Mouse (Mus musculus) Patski (cell line): ENCODE measurements around the gene Plbd2. TPM values are rescaled to one million over a fixed set of nuclear protein-coding genes. Genes with fewer than 3 reads are reported as not detected.
"Not testable (repeated sequence)": the region's sequence is repeated elsewhere in the genome, so short reads cannot be mapped to it uniquely, and the experiment has no call there.

Source experiments
- ATAC-seq: fragments of 100-300 bp; one replicate; pipeline ENCODE4 v1.8.0; 2021
- CTCF ChIA-PET: fragments of 350-600 bp; sonication (Branson Sonifier 250); formaldehyde crosslinking; loops from one replicate; lab custom pipeline; 2022; ENCODE audit warnings: inconsistent platforms; lab: Charles Lee
- POLR2A ChIA-PET: fragments of 350-600 bp; sonication (Branson Sonifier 250); formaldehyde crosslinking; loops from one replicate; lab custom pipeline; 2022; ENCODE audit warnings: antibody characterized with exemption, inconsistent platforms; lab: Charles Lee
- DNase-seq: peaks from one replicate; pipeline ENCODE4 v3.0.0-alpha.2; 2011; ENCODE audit warnings: low read depth, low spot score
- H3K27me3 ChIP-seq: fragments of 371-371 bp; one replicate; pipeline ENCODE4 v1.5.1; 2021
- CTCF ChIP-seq: fragments of 100-300 bp; IDR thresholded peaks from one replicate; pipeline ENCODE4 v1.5.1; 2021
- in situ Hi-C: fragments of 300-500 bp; cut with MboI; formaldehyde crosslinking; loops from 3 replicates; pipeline ENCODE4 v1.11.1; 2018; ENCODE audit warnings: low pct_unique_long_range_greater_than_20kb, mixed read lengths
- polyA plus RNA-seq: library from polyadenylated mRNA; unstranded; gene quantifications from one replicate; pipeline ENCODE4 v1.2.3, GENCODE M21; 2021

The Plbd2 gene
- polyA plus RNA-seq, 1 experiment from 2014 or later, result 97.1 TPM

DNA sequence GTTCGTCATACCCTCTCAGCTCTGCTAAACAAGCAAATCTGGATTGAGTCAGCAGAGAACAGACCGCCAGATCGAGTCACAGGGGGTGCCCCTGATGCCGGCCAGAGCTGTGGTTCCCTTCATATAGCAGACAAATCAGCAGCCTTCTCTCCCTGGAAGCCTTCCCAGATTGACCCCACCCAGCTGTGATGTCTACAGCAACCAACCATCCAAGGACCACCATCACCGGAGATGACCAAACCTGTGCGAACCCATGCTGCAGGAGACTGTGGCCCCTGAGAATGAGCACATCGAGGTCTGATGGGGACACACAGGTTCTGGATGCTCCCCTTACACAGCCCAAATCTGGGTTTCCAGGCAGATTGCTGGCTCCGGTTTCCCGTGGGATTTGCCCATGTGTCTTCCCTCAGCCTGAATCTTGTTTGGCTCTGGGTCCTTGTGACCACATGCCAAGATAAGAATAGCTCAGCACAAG lies 1.2 kb downstream of the Plbd2 start:
- CTCF ChIA-PET, result interaction anchor here (1.6 to 3.3 kb wide), 3 partner anchors 94 to 103 kb away, joined by 4 to 20 read pairs (median 7); no protein-coding TSS in a partner anchor
- DNase-seq (no peak), ATAC-seq (no peak)
- TF ChIP-seq CTCF, result no peak
- in situ Hi-C loops, result loop anchor here (5.0 to 25.0 kb wide), 2 partner anchors 105 to 685 kb away; partner anchors contain the start of gene Ptpn11
- no peaks in the 10 kb centered on the region for H3K27me3 ChIP-seq
- POLR2A ChIA-PET, result interaction anchor here (1.1 kb wide), 1 partner anchor 94 kb away, joined by 3 read pairs; no protein-coding TSS in a partner anchor

GRCm38 (mm10) chr5:120500609-120501008 lies 2.8 kb downstream of the Plbd2 start:
- H3K27me3 ChIP-seq, POLR2A ChIA-PET, CTCF ChIA-PET, ATAC-seq, DNase-seq: not testable (repeated sequence)
- in situ Hi-C loops, result loop anchor here (5.0 to 25.0 kb wide), 2 partner anchors 107 to 687 kb away; partner anchors contain the start of gene Ptpn11

DNA sequence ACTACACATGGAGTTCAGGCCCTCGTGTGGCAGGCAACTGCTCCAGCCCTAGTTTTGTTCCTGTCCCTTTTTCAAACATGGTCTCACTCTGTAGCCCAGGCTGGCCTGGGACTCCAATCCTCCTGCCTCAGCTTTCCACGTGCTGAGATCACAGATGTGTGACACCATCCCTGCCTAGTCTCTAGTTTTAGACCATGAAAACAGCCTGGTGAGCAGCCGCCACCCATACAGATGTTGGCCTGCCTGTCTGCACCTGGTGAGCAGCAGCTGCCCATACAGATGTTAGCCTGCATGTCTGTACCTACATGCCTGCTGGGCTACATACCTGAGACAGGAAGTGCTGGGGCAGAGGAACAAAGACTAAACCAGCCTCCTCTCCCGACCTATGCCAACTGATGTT lies 4.2 kb downstream of the Plbd2 start:
- CTCF ChIA-PET, result no interaction called here
- ATAC-seq (no peak), DNase-seq (no peak)
- POLR2A ChIA-PET, result no interaction called here
- TF ChIP-seq CTCF, result no peak
- in situ Hi-C loops, result no loop called here
- H3K27me3 ChIP-seq, result no peaks in the 10 kb centered on the region

DNA sequence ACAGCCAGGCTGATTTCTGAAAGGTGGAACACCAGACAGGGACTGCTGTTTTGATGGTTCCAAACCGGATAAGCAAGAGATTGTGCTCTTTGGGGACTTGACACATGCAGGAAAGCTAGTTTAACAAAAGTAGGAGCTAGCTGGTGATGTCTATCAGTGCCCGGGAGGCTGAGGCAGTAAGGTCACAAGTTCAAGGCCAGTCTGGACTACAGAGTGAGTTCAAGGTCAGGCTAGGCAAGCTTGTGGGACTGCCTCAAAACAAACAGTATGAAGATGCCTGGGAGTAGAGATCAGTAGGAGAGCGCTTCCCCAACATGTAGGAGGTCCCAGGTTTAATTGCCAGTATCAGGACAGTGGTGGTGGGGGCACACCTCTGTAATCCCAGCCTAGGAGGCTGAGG lies 6.4 kb downstream of the Plbd2 start:
- no peak for TF ChIP-seq CTCF
- ATAC-seq, result no peak
- H3K27me3 ChIP-seq, result no peaks in the 10 kb centered on the region
- ChIA-PET CTCF (interaction anchor here (1.1 kb wide), 1 partner anchor 104 kb away, joined by 3 read pairs; no protein-coding TSS in a partner anchor), POLR2A (no interaction called here)
- in situ Hi-C loops, result no loop called here
- DNase-seq, result no peak

- DNase-seq, result no peak
- CTCF ChIA-PET, result interaction anchor here (2.5 to 3.1 kb wide), 2 partner anchors 29 to 109 kb away, joined by 9 to 13 read pairs; no protein-coding TSS in a partner anchor
- TF ChIP-seq CTCF, result no peak
- in situ Hi-C loops, result no loop called here
- ATAC-seq, result no peak
- POLR2A ChIA-PET, result interaction anchor here (0.5 to 1.1 kb wide), 4 partner anchors 13 to 110 kb away, joined by 3 read pairs; no protein-coding TSS in a partner anchor
- H3K27me3 ChIP-seq, result no peaks in the 10 kb centered on the region
These were observed 7.7 kb downstream of the Plbd2 start for GRCm38 (mm10) chr5:120495703-120496226.

GRCm38 (mm10) chr5:120495064-120495702 lies 8.2 kb downstream of the Plbd2 start:
- ATAC-seq (peak; percentile 40), DNase-seq (no peak)
- ChIA-PET CTCF (interaction anchor here (2.5 to 3.1 kb wide), 2 partner anchors 28 to 110 kb away, joined by 9 to 13 read pairs; no protein-coding TSS in a partner anchor), POLR2A (interaction anchor here (0.5 kb wide), 1 partner anchor 12 kb away, joined by 3 read pairs; no protein-coding TSS in a partner anchor)
- in situ Hi-C loops, result no loop called here
- no peak for TF ChIP-seq CTCF
- no peaks in the 10 kb centered on the region for H3K27me3 ChIP-seq

DNA sequence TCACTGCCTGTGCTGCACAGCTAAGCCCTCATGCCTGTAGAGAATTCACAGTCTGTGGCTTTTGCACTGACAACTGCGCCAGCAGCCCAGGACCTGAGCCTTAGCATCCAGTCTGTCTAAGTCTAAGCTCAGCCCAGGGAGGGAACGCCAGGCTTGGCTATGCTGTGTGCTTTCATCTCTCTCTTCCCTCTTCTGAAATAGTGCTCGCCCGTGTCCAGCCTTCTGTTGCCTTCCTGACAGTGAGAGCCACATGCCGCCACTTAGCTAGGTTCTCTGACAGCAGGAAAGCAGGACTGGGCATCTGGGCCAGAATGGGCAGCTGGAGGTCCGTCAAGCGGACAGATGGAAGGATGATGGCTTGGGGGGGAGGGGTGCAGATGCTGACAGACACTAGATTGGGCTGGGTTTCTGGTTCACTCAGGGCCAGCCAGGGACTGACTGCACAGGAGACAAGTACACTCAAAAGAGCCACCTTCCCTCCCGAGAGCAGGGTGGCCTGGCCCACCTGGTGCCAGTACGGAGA lies 9.5 kb downstream of the Plbd2 start:
- in situ Hi-C loops, result no loop called here
- no peaks in the 10 kb centered on the region for H3K27me3 ChIP-seq
- POLR2A ChIA-PET, result no interaction called here
- ATAC-seq, result no peak
- CTCF ChIA-PET, result interaction anchor here (2.5 to 3.1 kb wide), 2 partner anchors 27 to 111 kb away, joined by 9 to 13 read pairs; no protein-coding TSS in a partner anchor
- no peak for DNase-seq
- no peak for TF ChIP-seq CTCF

- in situ Hi-C loops, result no loop called here
- CTCF ChIA-PET, result interaction anchor here (2.5 kb wide), 1 partner anchor 112 kb away, joined by 13 read pairs; no protein-coding TSS in a partner anchor
- POLR2A ChIA-PET, result no interaction called here
- TF ChIP-seq CTCF, result no peak
- no peak for ATAC-seq
- DNase-seq, result no peak
- no peaks in the 10 kb centered on the region for H3K27me3 ChIP-seq
These were observed 10.0 kb downstream of the Plbd2 start for GRCm38 (mm10) chr5:120493440-120493839.

- DNase-seq, result no peak
- in situ Hi-C loops, result no loop called here
- POLR2A ChIA-PET, result no interaction called here
- no peaks in the 10 kb centered on the region for H3K27me3 ChIP-seq
- ATAC-seq, result no peak
- TF ChIP-seq CTCF, result no peak
- CTCF ChIA-PET, result no interaction called here
These were observed 11.0 kb downstream of the Plbd2 start for GRCm38 (mm10) chr5:120492437-120492836.

DNA sequence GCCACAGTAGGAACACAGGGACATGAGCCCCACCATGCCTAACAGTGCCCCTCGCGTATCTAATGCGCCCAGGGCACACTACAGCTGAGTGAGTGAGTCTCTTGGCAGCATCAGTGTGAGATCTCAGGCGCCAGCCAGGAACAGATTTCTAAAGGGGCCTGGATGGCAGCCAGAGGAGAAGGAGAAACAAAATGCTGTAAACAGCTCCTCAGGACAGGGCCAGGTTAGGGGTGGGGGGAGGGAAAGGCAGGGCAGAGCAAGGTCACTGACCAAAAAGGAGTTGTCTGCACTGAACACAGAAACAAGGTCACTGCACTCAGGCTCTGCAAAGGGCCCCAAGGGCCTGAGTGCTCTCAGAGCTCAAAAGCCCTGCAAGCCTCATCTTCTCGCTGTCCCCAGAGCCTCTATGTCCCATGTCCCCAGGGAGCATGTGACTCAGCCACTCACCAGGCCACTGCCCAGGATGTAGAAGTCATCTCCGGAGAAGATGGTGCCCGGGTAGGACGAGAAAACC lies 12.7 kb downstream of the Plbd2 start:
- in situ Hi-C loops, result no loop called here
- no peak for ATAC-seq

More for the DNA sequence above, 12.7 kb downstream of the Plbd2 start:
- no peak for TF ChIP-seq CTCF
- H3K27me3 ChIP-seq, result no peaks in the 10 kb centered on the region
- no peak for DNase-seq
- ChIA-PET POLR2A (interaction anchor here (0.6 kb wide), 1 partner anchor 12 kb away, joined by 5 read pairs; no protein-coding TSS in a partner anchor), CTCF (no interaction called here)
